Mouse (Mus musculus): ENCODE data around the gene Qk. TPM values are rescaled to one million over a fixed set of nuclear protein-coding genes. Genes with fewer than 3 reads are reported as not detected.

Gene Qk
- polyA plus RNA-seq, 1 experiment from 2014 or later: 38.1 TPM

DNA sequence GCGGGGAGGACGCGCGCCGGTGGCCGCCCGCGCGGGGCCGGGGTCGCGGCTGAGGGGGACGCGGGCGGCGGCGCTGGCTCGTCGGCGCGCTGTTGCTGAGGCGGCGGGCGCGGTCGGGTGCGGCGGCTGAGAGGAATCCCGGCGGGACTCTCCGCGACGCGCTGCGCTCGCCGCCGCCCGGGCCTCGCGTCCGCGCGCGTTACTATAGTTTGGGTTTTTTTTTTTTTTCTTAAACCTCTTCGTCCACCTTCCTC is 296 bp downstream of the Qk start:
- peak overlapping the region; percentile 31 for H3K4me2 ChIP-seq (ENCODE audit: low read depth, low read length)
- no peaks in the 10 kb centered on the region for H3K9me3 ChIP-seq (replicated peaks; ENCODE audit: control insufficient read depth, low read length)
- peak overlapping the region; percentile 100 for H3K27ac ChIP-seq (ENCODE audit: low read length)
- under 1% methylated on average over 41 of the region's 46 CpGs for WGBS
- no peak for ATAC-seq (replicated peaks; ENCODE audit: extremely low read depth, insufficient read depth, low FRiP score)
- H3K4me1 ChIP-seq (ENCODE audit: control insufficient read depth, insufficient read depth, low read length): peaks cover 17% of the 10 kb centered on the region
- H3K9ac ChIP-seq (ENCODE audit: low read length): peak overlapping the region; percentile 100
- no peaks in the 10 kb centered on the region for H3K36me3 ChIP-seq (ENCODE audit: control insufficient read depth, insufficient read depth)
- H3K27me3 ChIP-seq (ENCODE audit: control insufficient read depth, insufficient read depth, low read length): no peaks in the 10 kb centered on the region
- H3K4me3 ChIP-seq (ENCODE audit: low read length): peak overlapping the region; percentile 97

DNA sequence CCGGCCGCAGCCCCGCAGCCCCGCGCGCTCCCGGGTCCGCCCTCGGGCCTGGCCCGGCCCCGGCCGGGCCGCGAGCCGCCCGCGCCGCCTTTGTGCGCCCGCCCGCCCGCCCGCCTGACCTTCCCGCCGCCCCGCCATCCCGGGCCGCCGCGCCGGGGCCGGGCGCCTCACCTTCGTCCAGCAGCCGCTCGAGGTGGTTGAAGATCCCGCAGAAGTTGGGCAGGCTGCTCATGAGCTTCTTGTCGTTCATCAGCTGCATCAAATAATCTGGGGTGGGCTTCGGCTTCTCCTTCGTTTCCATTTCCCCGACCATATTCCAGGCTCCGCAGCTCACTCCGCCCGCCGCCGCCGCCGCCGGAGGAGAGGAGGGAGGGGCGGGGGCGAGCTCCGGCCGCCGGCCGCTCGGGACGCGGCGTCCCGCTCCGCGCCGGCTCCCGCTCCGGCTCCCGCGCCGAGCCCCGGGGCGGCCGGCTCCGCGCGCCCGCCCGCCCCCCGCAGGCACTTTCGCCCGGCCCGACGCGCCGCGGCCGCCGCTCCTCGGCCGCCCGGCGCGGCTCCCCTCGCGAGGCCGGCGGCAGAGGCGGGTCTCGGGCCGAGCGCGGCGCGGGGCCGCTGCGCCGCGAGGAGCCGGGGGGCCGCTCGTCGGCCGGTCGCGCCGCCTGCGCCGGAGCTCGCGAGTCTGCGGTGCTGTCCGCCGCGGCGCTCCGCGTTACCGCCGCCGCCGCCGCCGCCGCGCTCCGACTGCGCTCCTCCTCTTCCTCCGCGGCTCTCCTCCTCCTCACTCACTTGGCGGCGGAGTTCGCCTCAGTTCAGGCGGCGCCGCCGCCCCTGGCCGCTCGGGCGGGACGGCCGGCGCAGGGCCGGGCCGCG is 858 bp downstream of the Qk start:
- Histone ChIP-seq H3K27me3 (ENCODE audit: control insufficient read depth, insufficient read depth, low read length) (no peaks in the 10 kb centered on the region), H3K4me1 (ENCODE audit: control insufficient read depth, insufficient read depth, low read length) (peaks cover 14% of the 10 kb centered on the region), H3K27ac (ENCODE audit: low read length) (peak overlapping the region; percentile 100), H3K4me3 (ENCODE audit: low read length) (peak overlapping the region; percentile 97), H3K9ac (ENCODE audit: low read length) (peak overlapping the region; percentile 100), H3K9me3 (replicated peaks; ENCODE audit: control insufficient read depth, low read length) (no peaks in the 10 kb centered on the region), H3K36me3 (ENCODE audit: control insufficient read depth, insufficient read depth) (no peaks in the 10 kb centered on the region), H3K4me2 (ENCODE audit: low read depth, low read length) (peak overlapping the region; percentile 31; the same call in 1 of the 2 replicates)
- under 1% methylated on average over 61 of the region's 153 CpGs for WGBS
- peak; percentile 57 for ATAC-seq (replicated peaks; ENCODE audit: extremely low read depth, insufficient read depth, low FRiP score)

DNA sequence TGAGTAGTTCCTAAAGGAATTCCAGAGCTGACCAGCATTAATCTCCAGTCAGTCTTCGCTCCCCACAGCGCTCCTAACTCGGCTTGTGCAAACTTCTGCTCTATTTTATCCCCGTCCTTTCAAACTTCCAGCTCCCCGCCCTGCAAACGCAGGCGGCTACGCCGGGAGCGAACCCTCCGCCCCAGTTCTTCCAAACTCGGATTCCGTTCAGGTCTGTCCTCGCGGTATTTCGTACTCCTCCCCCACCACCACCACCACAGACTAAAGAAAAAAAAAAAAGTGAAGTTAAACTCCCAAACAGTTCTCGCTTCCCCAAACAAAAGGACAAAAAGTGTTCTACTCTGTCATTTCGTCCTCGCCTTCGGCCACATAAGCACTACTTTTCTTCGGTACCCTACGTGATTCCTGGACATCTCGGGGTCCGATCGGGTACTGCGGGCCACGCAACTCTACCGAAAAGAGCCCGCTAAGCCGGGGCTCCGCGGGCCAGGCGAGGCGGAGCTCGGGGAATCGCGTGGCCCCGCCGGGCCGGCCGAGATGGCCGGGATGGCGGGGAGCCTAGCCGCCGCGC is 1.6 kb downstream of the Qk start:
- ATAC-seq (replicated peaks; ENCODE audit: extremely low read depth, insufficient read depth, low FRiP score): no peak
- no peaks in the 10 kb centered on the region for H3K9me3 ChIP-seq (replicated peaks; ENCODE audit: control insufficient read depth, low read length)
- under 1% methylated on average over 41 of the region's 46 CpGs for WGBS
- peaks cover 8% of the 10 kb centered on the region for H3K4me1 ChIP-seq (ENCODE audit: control insufficient read depth, insufficient read depth, low read length)
- no peaks in the 10 kb centered on the region for H3K36me3 ChIP-seq (ENCODE audit: control insufficient read depth, insufficient read depth)
- H3K4me3 ChIP-seq (ENCODE audit: low read length): peak overlapping the region; percentile 97
- H3K27ac ChIP-seq (ENCODE audit: low read length): peak overlapping the region; percentile 100
- peak overlapping the region; percentile 100 for H3K9ac ChIP-seq (ENCODE audit: low read length)
- H3K27me3 ChIP-seq (ENCODE audit: control insufficient read depth, insufficient read depth, low read length): no peaks in the 10 kb centered on the region
- H3K4me2 ChIP-seq (ENCODE audit: low read depth, low read length): peak overlapping the region; percentile 62

DNA sequence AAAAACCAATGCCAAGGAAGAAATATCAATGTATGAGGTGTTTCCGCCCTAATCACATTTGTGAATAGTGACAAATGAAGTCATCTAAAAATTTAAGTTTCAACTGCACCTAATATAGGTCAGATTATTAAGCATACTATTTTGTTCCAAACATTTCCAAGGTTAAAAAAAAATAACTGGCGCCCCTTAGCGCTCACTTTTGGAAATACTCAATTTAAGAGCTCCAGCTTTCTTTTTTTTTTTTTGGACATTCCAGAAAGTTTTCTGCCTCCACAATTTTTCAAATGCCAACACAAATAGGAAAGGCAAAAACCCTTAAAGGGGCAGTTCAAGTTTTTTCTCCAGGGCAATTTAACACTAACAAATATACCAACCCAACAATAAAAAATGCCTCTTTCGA is 2.5 kb downstream of the Qk start:
- ATAC-seq (replicated peaks; ENCODE audit: extremely low read depth, insufficient read depth, low FRiP score): no peak
- Histone ChIP-seq H3K9ac (ENCODE audit: low read length) (peak overlapping the region; percentile 100), H3K36me3 (ENCODE audit: control insufficient read depth, insufficient read depth) (no peaks in the 10 kb centered on the region), H3K4me2 (ENCODE audit: low read depth, low read length) (peak overlapping the region; percentile 62), H3K27ac (ENCODE audit: low read length) (peak overlapping the region; percentile 100), H3K4me1 (ENCODE audit: control insufficient read depth, insufficient read depth, low read length) (peaks cover 12% of the 10 kb centered on the region), H3K9me3 (replicated peaks; ENCODE audit: control insufficient read depth, low read length) (no peaks in the 10 kb centered on the region), H3K27me3 (ENCODE audit: control insufficient read depth, insufficient read depth, low read length) (no peaks in the 10 kb centered on the region), H3K4me3 (ENCODE audit: low read length) (peak overlapping the region; percentile 97)
- 2% methylated on average over 4 of the region's 4 CpGs for WGBS

DNA sequence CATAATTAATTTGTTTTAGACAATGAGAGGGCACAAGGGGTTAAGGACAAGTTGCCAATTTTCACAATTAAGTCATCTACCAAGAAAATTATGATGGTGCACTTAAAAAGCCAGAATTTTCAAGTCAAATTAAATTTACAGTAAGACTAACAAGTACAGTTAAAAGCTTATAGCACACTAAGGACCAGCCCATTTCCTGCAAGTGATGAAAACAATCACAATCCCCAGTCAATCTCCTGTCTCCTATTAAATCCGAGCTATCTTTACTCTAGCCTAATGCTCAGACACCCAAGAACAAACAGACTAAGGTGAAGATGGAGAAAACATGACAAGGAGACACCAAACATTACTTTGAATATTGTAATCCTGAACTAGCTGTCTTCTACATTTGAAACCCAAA is 3.2 kb downstream of the Qk start:
- 2% methylated on average over 1 of the region's 1 CpGs for WGBS

DNA sequence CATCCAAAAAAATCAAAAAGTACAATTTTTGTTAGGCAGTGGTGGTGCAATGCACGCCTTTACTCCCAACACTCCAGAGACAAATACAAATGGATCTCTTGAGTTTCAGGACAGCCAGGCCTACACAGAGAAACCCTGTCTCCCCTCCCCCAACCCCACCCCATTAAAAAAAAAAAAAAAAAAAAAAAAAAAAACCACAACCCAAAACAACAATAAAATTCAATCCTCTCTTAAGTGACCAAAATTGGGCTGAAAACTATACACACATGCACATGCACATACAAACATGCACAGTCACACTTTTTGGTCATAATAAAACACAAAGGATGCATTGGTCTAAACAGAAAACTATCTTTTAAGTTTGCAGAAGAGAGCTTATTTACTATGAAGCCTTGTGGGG is 9.6 kb downstream of the Qk start:
- Histone ChIP-seq H3K4me3 (ENCODE audit: low read length) (no peak overlapping the region), H3K9ac (ENCODE audit: low read length) (no peak overlapping the region; the same call in 1 of the 2 replicates), H3K9me3 (replicated peaks; ENCODE audit: control insufficient read depth, low read length) (no peaks in the 10 kb centered on the region), H3K4me1 (ENCODE audit: control insufficient read depth, insufficient read depth, low read length) (peaks cover 27% of the 10 kb centered on the region), H3K4me2 (ENCODE audit: low read depth, low read length) (peak overlapping the region; percentile 46), H3K27ac (ENCODE audit: low read length) (no peak overlapping the region), H3K36me3 (ENCODE audit: control insufficient read depth, insufficient read depth) (no peaks in the 10 kb centered on the region), H3K27me3 (ENCODE audit: control insufficient read depth, insufficient read depth, low read length) (no peaks in the 10 kb centered on the region)
- 38% methylated on average over 1 of the region's 1 CpGs for WGBS
- no peak for ATAC-seq (replicated peaks; ENCODE audit: extremely low read depth, insufficient read depth, low FRiP score)

More for the DNA sequence above, 3.2 kb downstream of the Qk start:
- ATAC-seq (replicated peaks; ENCODE audit: extremely low read depth, insufficient read depth, low FRiP score): no peak
- Histone ChIP-seq H3K4me2 (ENCODE audit: low read depth, low read length) (peak overlapping the region; percentile 49), H3K27ac (ENCODE audit: low read length) (peak overlapping the region; percentile 82), H3K9me3 (replicated peaks; ENCODE audit: control insufficient read depth, low read length) (no peaks in the 10 kb centered on the region), H3K4me1 (ENCODE audit: control insufficient read depth, insufficient read depth, low read length) (peaks cover 12% of the 10 kb centered on the region), H3K4me3 (ENCODE audit: low read length) (peak overlapping the region; percentile 49), H3K9ac (ENCODE audit: low read length) (peak overlapping the region; percentile 78), H3K36me3 (ENCODE audit: control insufficient read depth, insufficient read depth) (no peaks in the 10 kb centered on the region), H3K27me3 (ENCODE audit: control insufficient read depth, insufficient read depth, low read length) (no peaks in the 10 kb centered on the region)

DNA sequence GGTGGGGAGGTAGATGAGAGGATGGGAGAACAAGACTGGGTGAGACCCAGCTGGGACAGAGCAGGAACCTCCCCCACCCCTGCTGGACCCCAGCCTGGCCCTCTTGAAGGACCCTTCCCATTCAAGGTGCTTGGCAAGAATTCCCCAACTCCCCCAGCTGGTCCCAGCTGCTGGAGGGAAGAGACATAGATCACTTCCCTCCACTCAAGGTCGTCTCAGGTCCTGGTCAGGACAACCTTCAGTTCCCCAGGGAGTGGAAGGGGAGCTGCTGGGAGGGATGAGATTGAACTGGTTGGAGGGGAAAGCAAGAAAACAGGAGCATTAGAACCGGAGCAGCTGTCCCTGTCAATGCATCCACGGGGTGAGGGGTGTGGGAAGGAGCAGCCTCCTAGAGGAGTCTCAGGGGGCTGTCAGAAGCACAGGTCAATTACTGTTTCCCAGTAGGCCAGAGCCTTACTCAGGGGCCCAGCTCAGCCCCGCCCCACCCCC is 10.5 kb downstream of the Qk start:
- Histone ChIP-seq H3K4me2 (ENCODE audit: low read depth, low read length) (peak overlapping the region; percentile 48), H3K36me3 (ENCODE audit: control insufficient read depth, insufficient read depth) (no peaks in the 10 kb centered on the region), H3K27ac (ENCODE audit: low read length) (peak overlapping the region; percentile 49), H3K4me1 (ENCODE audit: control insufficient read depth, insufficient read depth, low read length) (peaks cover 27% of the 10 kb centered on the region), H3K4me3 (ENCODE audit: low read length) (peak overlapping the region; percentile 22), H3K9me3 (replicated peaks; ENCODE audit: control insufficient read depth, low read length) (no peaks in the 10 kb centered on the region), H3K9ac (ENCODE audit: low read length) (peak overlapping the region; percentile 72), H3K27me3 (ENCODE audit: control insufficient read depth, insufficient read depth, low read length) (no peaks in the 10 kb centered on the region)
- 17% methylated on average over 4 of the region's 4 CpGs for WGBS
- ATAC-seq (replicated peaks; ENCODE audit: extremely low read depth, insufficient read depth, low FRiP score): peak; percentile 32; the same call in 1 of the 2 replicates

DNA sequence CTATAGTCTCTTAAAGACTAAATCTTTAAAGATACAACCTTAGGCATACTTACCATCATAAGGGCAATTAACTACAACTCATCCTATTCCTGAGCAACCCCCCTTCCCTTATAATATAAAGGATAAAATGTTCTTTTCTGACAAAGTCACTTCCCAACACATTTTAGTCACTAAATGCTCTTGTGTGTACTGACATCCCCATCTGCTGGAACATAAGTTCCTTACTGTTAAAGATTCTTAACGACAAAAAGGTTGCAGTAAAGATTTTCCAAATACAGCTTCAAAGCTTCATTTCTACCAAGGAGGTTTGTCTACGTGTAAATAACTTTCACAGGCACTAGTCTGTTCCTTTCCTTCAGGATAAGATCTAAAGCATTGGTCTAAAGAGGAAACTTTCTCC is 13.2 kb downstream of the Qk start:
- no peaks in the 10 kb centered on the region for H3K27me3 ChIP-seq (ENCODE audit: control insufficient read depth, insufficient read depth, low read length)
- ATAC-seq (replicated peaks; ENCODE audit: extremely low read depth, insufficient read depth, low FRiP score): no peak
- no peak overlapping the region for H3K27ac ChIP-seq (ENCODE audit: low read length)
- H3K9ac ChIP-seq (ENCODE audit: low read length): peak overlapping the region; percentile 26; the same call in 1 of the 2 replicates
- peaks cover 27% of the 10 kb centered on the region for H3K4me1 ChIP-seq (ENCODE audit: control insufficient read depth, insufficient read depth, low read length)
- peak overlapping the region; percentile 32; the same call in 1 of the 2 replicates for H3K4me2 ChIP-seq (ENCODE audit: low read depth, low read length)
- no peak overlapping the region for H3K4me3 ChIP-seq (ENCODE audit: low read length)
- no peaks in the 10 kb centered on the region for H3K36me3 ChIP-seq (ENCODE audit: control insufficient read depth, insufficient read depth)
- 33% methylated on average over 2 of the region's 2 CpGs for whole genome bisulfite sequencing
- H3K9me3 ChIP-seq (replicated peaks; ENCODE audit: control insufficient read depth, low read length): no peaks in the 10 kb centered on the region

DNA sequence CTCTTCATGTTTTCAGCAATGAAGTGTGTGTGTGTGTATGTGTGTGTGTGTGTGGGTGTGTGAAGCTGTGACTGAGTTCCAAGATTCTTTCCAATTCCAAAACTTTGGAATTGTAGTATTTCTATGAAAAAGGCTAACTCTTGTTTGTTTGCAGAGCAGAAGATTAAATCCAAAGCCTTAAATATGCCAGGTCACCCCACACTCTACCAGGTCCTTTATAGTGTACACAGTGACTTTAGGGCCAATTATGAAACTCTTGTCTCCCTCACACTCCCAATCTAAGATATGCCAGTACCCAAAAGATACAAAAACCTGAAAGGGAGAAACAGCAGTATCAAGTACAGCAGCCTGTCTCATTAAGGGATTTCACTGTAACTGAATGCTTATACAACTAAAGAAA is 15.7 kb downstream of the Qk start:
- Histone ChIP-seq H3K27ac (ENCODE audit: low read length) (peak overlapping the region; percentile 71), H3K9me3 (replicated peaks; ENCODE audit: control insufficient read depth, low read length) (no peaks in the 10 kb centered on the region), H3K4me3 (ENCODE audit: low read length) (peak overlapping the region; percentile 22), H3K4me2 (ENCODE audit: low read depth, low read length) (peak overlapping the region; percentile 51), H3K4me1 (ENCODE audit: control insufficient read depth, insufficient read depth, low read length) (peaks cover 21% of the 10 kb centered on the region), H3K9ac (ENCODE audit: low read length) (peak overlapping the region; percentile 50), H3K36me3 (ENCODE audit: control insufficient read depth, insufficient read depth) (no peaks in the 10 kb centered on the region), H3K27me3 (ENCODE audit: control insufficient read depth, insufficient read depth, low read length) (no peaks in the 10 kb centered on the region)
- no peak for ATAC-seq (replicated peaks; ENCODE audit: extremely low read depth, insufficient read depth, low FRiP score)

Data from heart, embryonic 16.5 days (tissue).